Mouse (Mus musculus): ENCODE measurements at regions not wholly inside any gene's neighbourhood (a gene's known extent, or its start where the extent isn't known, plus 50 kb on each side); places are given as distances from the start of the nearest gene placed in this dataset.

- Histone ChIP-seq H3K9me3 (no peaks in the 10 kb centered on the region), H3K4me1 (peaks cover 11% of the 10 kb centered on the region), H3K27ac (no peak overlapping the region), H3K4me3 (no peak overlapping the region), H3K36me3 (replicated peaks) (no peaks in the 10 kb centered on the region), H3K27me3 (ENCODE audit: poor library complexity, severe bottlenecking) (no peaks in the 10 kb centered on the region)
- DNase-seq (ENCODE audit: extremely low spot score, low spot score), result no peak
- WGBS, result 91% methylated on average over 7 of the region's 7 CpGs
These were observed 87.9 kb upstream of the C1qtnf3 start for GRCm38 (mm10) chr15:10864004-10864775.

- Histone ChIP-seq H3K4me1 (peaks cover 19% of the 10 kb centered on the region), H3K27me3 (ENCODE audit: poor library complexity, severe bottlenecking) (no peaks in the 10 kb centered on the region), H3K27ac (no peak overlapping the region), H3K4me3 (no peak overlapping the region), H3K9me3 (no peaks in the 10 kb centered on the region), H3K36me3 (replicated peaks) (no peaks in the 10 kb centered on the region)
- DNase-seq (ENCODE audit: extremely low spot score, low spot score), result no peak
- 76% methylated on average over 5 of the region's 5 CpGs for WGBS
These were observed 87.0 kb upstream of the C1qtnf3 start for GRCm38 (mm10) chr15:10865109-10865508.

- Histone ChIP-seq H3K27me3 (ENCODE audit: poor library complexity, severe bottlenecking) (no peaks in the 10 kb centered on the region), H3K36me3 (replicated peaks) (no peaks in the 10 kb centered on the region), H3K4me3 (no peak overlapping the region), H3K9me3 (no peaks in the 10 kb centered on the region), H3K27ac (no peak overlapping the region), H3K4me1 (peaks cover 19% of the 10 kb centered on the region)
- 85% methylated on average over 5 of the region's 5 CpGs for WGBS
- no peak for DNase-seq (ENCODE audit: extremely low spot score, low spot score)
These were observed 85.3 kb upstream of the C1qtnf3 start for GRCm38 (mm10) chr15:10866794-10867193.

GRCm38 (mm10) chr15:10868115-10868514 is 84.0 kb upstream of the C1qtnf3 start:
- H3K36me3 ChIP-seq (replicated peaks), result no peaks in the 10 kb centered on the region
- WGBS, result 94% methylated on average over 7 of the region's 7 CpGs
- H3K4me3 ChIP-seq, result no peak overlapping the region
- H3K27ac ChIP-seq, result no peak overlapping the region; the same call in 1 of the 2 replicates
- DNase-seq (ENCODE audit: extremely low spot score, low spot score), result no peak
- H3K4me1 ChIP-seq, result peaks cover 19% of the 10 kb centered on the region
- no peaks in the 10 kb centered on the region for H3K9me3 ChIP-seq
- H3K27me3 ChIP-seq (ENCODE audit: poor library complexity, severe bottlenecking), result no peaks in the 10 kb centered on the region

GRCm38 (mm10) chr15:10868716-10869585 is 83.2 kb upstream of the C1qtnf3 start:
- DNase-seq (ENCODE audit: extremely low spot score, low spot score), result no peak
- Histone ChIP-seq H3K9me3 (no peaks in the 10 kb centered on the region), H3K4me3 (no peak overlapping the region), H3K36me3 (replicated peaks) (no peaks in the 10 kb centered on the region), H3K4me1 (peaks cover 19% of the 10 kb centered on the region), H3K27me3 (ENCODE audit: poor library complexity, severe bottlenecking) (no peaks in the 10 kb centered on the region), H3K27ac (peak overlapping the region; percentile 17; the same call in 1 of the 2 replicates)
- WGBS, result 72% methylated on average over 14 of the region's 14 CpGs

- peaks cover 19% of the 10 kb centered on the region for H3K4me1 ChIP-seq
- H3K27me3 ChIP-seq (ENCODE audit: poor library complexity, severe bottlenecking), result no peaks in the 10 kb centered on the region
- no peaks in the 10 kb centered on the region for H3K36me3 ChIP-seq (replicated peaks)
- H3K9me3 ChIP-seq, result no peaks in the 10 kb centered on the region
- H3K27ac ChIP-seq, result 0 out of 2 replicates have a peak overlapping the region, but pooled peaks have one; percentile 30
- WGBS, result 61% methylated on average over 13 of the region's 13 CpGs
- no peak overlapping the region for H3K4me3 ChIP-seq
- no peak for DNase-seq (ENCODE audit: extremely low spot score, low spot score)
These were observed 82.3 kb upstream of the C1qtnf3 start for GRCm38 (mm10) chr15:10869879-10870278.

- H3K4me1 ChIP-seq, result peaks cover 19% of the 10 kb centered on the region
- H3K9me3 ChIP-seq, result no peaks in the 10 kb centered on the region
- no peak overlapping the region for H3K27ac ChIP-seq
- no peak overlapping the region for H3K4me3 ChIP-seq
- DNase-seq (ENCODE audit: extremely low spot score, low spot score), result peak; percentile 28
- 33% methylated on average over 12 of the region's 13 CpGs for WGBS
- no peaks in the 10 kb centered on the region for H3K36me3 ChIP-seq (replicated peaks)
- H3K27me3 ChIP-seq (ENCODE audit: poor library complexity, severe bottlenecking), result no peaks in the 10 kb centered on the region
These were observed 79.7 kb upstream of the C1qtnf3 start for GRCm38 (mm10) chr15:10872322-10872967.

- Histone ChIP-seq H3K4me3 (no peak overlapping the region), H3K4me1 (no peaks in the 10 kb centered on the region), H3K36me3 (replicated peaks) (no peaks in the 10 kb centered on the region), H3K9me3 (no peaks in the 10 kb centered on the region), H3K27me3 (ENCODE audit: poor library complexity, severe bottlenecking) (no peaks in the 10 kb centered on the region), H3K27ac (no peak overlapping the region)
- 88% methylated on average over 5 of the region's 5 CpGs for whole genome bisulfite sequencing
- no peak for DNase-seq (ENCODE audit: extremely low spot score, low spot score)
These were observed 75.8 kb upstream of the C1qtnf3 start for GRCm38 (mm10) chr15:10876328-10876727.

GRCm38 (mm10) chr15:10881726-10882125 is 70.4 kb upstream of the C1qtnf3 start:
- Histone ChIP-seq H3K4me1 (no peaks in the 10 kb centered on the region), H3K36me3 (replicated peaks) (no peaks in the 10 kb centered on the region), H3K4me3 (no peak overlapping the region), H3K27me3 (ENCODE audit: poor library complexity, severe bottlenecking) (no peaks in the 10 kb centered on the region), H3K9me3 (peaks cover 6% of the 10 kb centered on the region; the same call in 1 of the 2 replicates), H3K27ac (no peak overlapping the region)
- no peak for DNase-seq (ENCODE audit: extremely low spot score, low spot score)
- WGBS, result 90% methylated on average over 1 of the region's 1 CpGs

- H3K9me3 ChIP-seq, result peaks cover 10% of the 10 kb centered on the region; the same call in 1 of the 2 replicates
- no peak overlapping the region for H3K27ac ChIP-seq
- WGBS, result 93% methylated on average over 6 of the region's 6 CpGs
- H3K4me3 ChIP-seq, result no peak overlapping the region
- H3K36me3 ChIP-seq (replicated peaks), result no peaks in the 10 kb centered on the region
- no peak for DNase-seq (ENCODE audit: extremely low spot score, low spot score)
- peaks cover 3% of the 10 kb centered on the region; the same call in 1 of the 2 replicates for H3K4me1 ChIP-seq
- no peaks in the 10 kb centered on the region for H3K27me3 ChIP-seq (ENCODE audit: poor library complexity, severe bottlenecking)
These were observed 64.1 kb upstream of the C1qtnf3 start for GRCm38 (mm10) chr15:10887990-10888389.

- H3K4me3 ChIP-seq, result no peak overlapping the region
- H3K27ac ChIP-seq, result no peak overlapping the region
- 80% methylated on average over 8 of the region's 8 CpGs for WGBS
- DNase-seq (ENCODE audit: extremely low spot score, low spot score), result no peak
- H3K9me3 ChIP-seq, result peaks cover 9% of the 10 kb centered on the region; the same call in 1 of the 2 replicates
- H3K27me3 ChIP-seq (ENCODE audit: poor library complexity, severe bottlenecking), result no peaks in the 10 kb centered on the region
- H3K4me1 ChIP-seq, result peaks cover 3% of the 10 kb centered on the region; the same call in 1 of the 2 replicates
- H3K36me3 ChIP-seq (replicated peaks), result no peaks in the 10 kb centered on the region
These were observed 61.8 kb upstream of the C1qtnf3 start for GRCm38 (mm10) chr15:10890220-10890921.

GRCm38 (mm10) chr15:10898309-10898708 is 53.8 kb upstream of the C1qtnf3 start:
- DNase-seq (ENCODE audit: extremely low spot score, low spot score), result no peak
- H3K9me3 ChIP-seq, result peaks cover 2% of the 10 kb centered on the region; the same call in 1 of the 2 replicates
- no peaks in the 10 kb centered on the region for H3K27me3 ChIP-seq (ENCODE audit: poor library complexity, severe bottlenecking)
- no peaks in the 10 kb centered on the region for H3K4me1 ChIP-seq
- H3K4me3 ChIP-seq, result no peak overlapping the region
- no peaks in the 10 kb centered on the region for H3K36me3 ChIP-seq (replicated peaks)
- H3K27ac ChIP-seq, result no peak overlapping the region
- 89% methylated on average over 5 of the region's 5 CpGs for WGBS

All from forebrain, embryonic 10.5 days (tissue).